Mouse (Mus musculus): ENCODE data around the gene Galnt14. TPM values are rescaled to one million over a fixed set of nuclear protein-coding genes. Genes with fewer than 3 reads are reported as not detected.

The Galnt14 gene
- polyA plus RNA-seq, 1 experiment from 2014 or later = 25.2 TPM

GRCm38 (mm10) chr17:73602552-73603478 is 107.4 kb downstream of the Galnt14 start:
- no peak for ATAC-seq
- WGBS = 67% methylated on average over 5 of the region's 5 CpGs
- H3K4me2 ChIP-seq (ENCODE audit: low read length) = no peak overlapping the region
- H3K4me3 ChIP-seq (ENCODE audit: low read depth, low read length) = no peak overlapping the region
- H3K9me3 ChIP-seq (replicated peaks; ENCODE audit: control insufficient read depth, low read length, poor library complexity, severe bottlenecking) = no peaks in the 10 kb centered on the region
- no peak overlapping the region for H3K9ac ChIP-seq (ENCODE audit: low read depth, low read length)
- H3K27me3 ChIP-seq (ENCODE audit: control insufficient read depth, insufficient read depth, low read depth, low read length) = no peaks in the 10 kb centered on the region
- H3K4me1 ChIP-seq (ENCODE audit: control insufficient read depth, insufficient read depth, low read length) = no peaks in the 10 kb centered on the region
- no peak overlapping the region for H3K27ac ChIP-seq (ENCODE audit: low read length)
- H3K36me3 ChIP-seq (ENCODE audit: control insufficient read depth, insufficient read depth, low read length) = no peaks in the 10 kb centered on the region

DNA sequence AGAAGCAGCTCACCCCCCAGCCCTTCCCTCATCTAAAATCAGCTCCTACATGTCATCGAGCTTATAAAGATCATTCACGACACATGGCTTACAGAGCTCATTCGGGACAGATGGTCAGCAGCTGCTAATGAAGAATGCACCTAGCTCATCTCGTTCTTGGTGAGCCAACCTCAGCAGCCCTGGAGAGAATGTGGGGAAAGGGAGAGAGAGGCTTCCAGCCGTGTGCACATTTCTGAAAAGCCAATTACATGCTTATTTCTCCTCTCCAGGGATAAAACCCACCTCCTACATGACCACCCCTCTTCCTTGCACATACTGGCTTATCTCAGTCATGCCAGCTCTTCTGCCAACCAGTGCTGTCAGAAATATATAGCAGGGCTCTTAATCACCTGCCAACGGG is 110.3 kb downstream of the Galnt14 start:
- WGBS = 58% methylated on average over 6 of the region's 6 CpGs
- Histone ChIP-seq H3K9ac (ENCODE audit: low read depth, low read length) (no peak overlapping the region), H3K4me2 (ENCODE audit: low read length) (no peak overlapping the region), H3K27me3 (ENCODE audit: control insufficient read depth, insufficient read depth, low read depth, low read length) (no peaks in the 10 kb centered on the region), H3K27ac (ENCODE audit: low read length) (no peak overlapping the region), H3K36me3 (ENCODE audit: control insufficient read depth, insufficient read depth, low read length) (no peaks in the 10 kb centered on the region), H3K4me1 (ENCODE audit: control insufficient read depth, insufficient read depth, low read length) (0 out of 2 replicates have a peak, but pooled peaks cover 2% of the 10 kb centered on the region), H3K4me3 (ENCODE audit: low read depth, low read length) (no peak overlapping the region), H3K9me3 (replicated peaks; ENCODE audit: control insufficient read depth, low read length, poor library complexity, severe bottlenecking) (no peaks in the 10 kb centered on the region)
- ATAC-seq = 0 out of 2 replicates have a peak, but pooled peaks have one; percentile 28

GRCm38 (mm10) chr17:73592081-73592480 is 118.2 kb downstream of the Galnt14 start:
- Histone ChIP-seq H3K9me3 (replicated peaks; ENCODE audit: control insufficient read depth, low read length, poor library complexity, severe bottlenecking) (no peaks in the 10 kb centered on the region), H3K27me3 (ENCODE audit: control insufficient read depth, insufficient read depth, low read depth, low read length) (no peaks in the 10 kb centered on the region), H3K4me1 (ENCODE audit: control insufficient read depth, insufficient read depth, low read length) (no peaks in the 10 kb centered on the region), H3K27ac (ENCODE audit: low read length) (no peak overlapping the region), H3K36me3 (ENCODE audit: control insufficient read depth, insufficient read depth, low read length) (no peaks in the 10 kb centered on the region), H3K9ac (ENCODE audit: low read depth, low read length) (no peak overlapping the region), H3K4me2 (ENCODE audit: low read length) (no peak overlapping the region), H3K4me3 (ENCODE audit: low read depth, low read length) (no peak overlapping the region)
- no peak for ATAC-seq
- 94% methylated on average over 2 of the region's 2 CpGs for WGBS

DNA sequence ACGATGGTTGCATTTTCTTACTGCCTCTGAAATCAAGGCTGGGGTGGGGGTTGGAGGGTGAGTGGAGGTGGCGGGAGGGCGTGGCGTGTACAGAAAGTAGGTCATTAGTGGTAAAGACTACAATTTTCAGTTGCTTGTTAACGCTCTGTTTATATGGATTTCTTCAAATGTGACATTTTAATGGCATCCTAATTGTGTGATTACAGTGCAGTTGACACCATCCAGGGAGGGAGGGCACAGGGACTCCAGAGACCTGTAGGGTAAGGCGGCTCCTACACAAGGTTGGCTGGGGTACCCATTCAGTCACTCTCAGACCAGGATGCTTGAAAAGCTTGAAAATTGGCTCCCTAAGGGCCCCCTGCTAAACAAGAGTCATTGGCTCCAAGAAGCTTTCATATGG is 122.7 kb downstream of the Galnt14 start:
- WGBS = 74% methylated on average over 6 of the region's 6 CpGs
- no peak overlapping the region for H3K4me2 ChIP-seq (ENCODE audit: low read length)
- no peak for ATAC-seq

GRCm38 (mm10) chr17:73574186-73574585 is 136.1 kb downstream of the Galnt14 start:
- no peak for ATAC-seq
- no peak overlapping the region for H3K27ac ChIP-seq (ENCODE audit: low read length)
- no peak overlapping the region for H3K4me3 ChIP-seq (ENCODE audit: low read depth, low read length)
- no peak overlapping the region for H3K4me2 ChIP-seq (ENCODE audit: low read length)
- peaks cover 12% of the 10 kb centered on the region; the same call in 1 of the 2 replicates for H3K4me1 ChIP-seq (ENCODE audit: control insufficient read depth, insufficient read depth, low read length)
- WGBS = 63% methylated on average over 1 of the region's 1 CpGs
- H3K9ac ChIP-seq (ENCODE audit: low read depth, low read length) = no peak overlapping the region
- H3K27me3 ChIP-seq (ENCODE audit: control insufficient read depth, insufficient read depth, low read depth, low read length) = no peaks in the 10 kb centered on the region
- H3K9me3 ChIP-seq (replicated peaks; ENCODE audit: control insufficient read depth, low read length, poor library complexity, severe bottlenecking) = no peaks in the 10 kb centered on the region
- H3K36me3 ChIP-seq (ENCODE audit: control insufficient read depth, insufficient read depth, low read length) = no peaks in the 10 kb centered on the region

More for the DNA sequence above, 122.7 kb downstream of the Galnt14 start:
- Histone ChIP-seq H3K36me3 (ENCODE audit: control insufficient read depth, insufficient read depth, low read length) (no peaks in the 10 kb centered on the region), H3K9ac (ENCODE audit: low read depth, low read length) (no peak overlapping the region), H3K4me3 (ENCODE audit: low read depth, low read length) (no peak overlapping the region), H3K4me1 (ENCODE audit: control insufficient read depth, insufficient read depth, low read length) (peaks cover 9% of the 10 kb centered on the region; the same call in 1 of the 2 replicates), H3K9me3 (replicated peaks; ENCODE audit: control insufficient read depth, low read length, poor library complexity, severe bottlenecking) (no peaks in the 10 kb centered on the region), H3K27me3 (ENCODE audit: control insufficient read depth, insufficient read depth, low read depth, low read length) (no peaks in the 10 kb centered on the region), H3K27ac (ENCODE audit: low read length) (no peak overlapping the region)

GRCm38 (mm10) chr17:73572881-73573280 is 137.4 kb downstream of the Galnt14 start:
- ATAC-seq = no peak
- H3K9me3 ChIP-seq (replicated peaks; ENCODE audit: control insufficient read depth, low read length, poor library complexity, severe bottlenecking) = no peaks in the 10 kb centered on the region
- H3K4me1 ChIP-seq (ENCODE audit: control insufficient read depth, insufficient read depth, low read length) = peaks cover 15% of the 10 kb centered on the region; the same call in 1 of the 2 replicates
- H3K27ac ChIP-seq (ENCODE audit: low read length) = peak overlapping the region; percentile 50; the same call in 1 of the 2 replicates
- no peak overlapping the region for H3K9ac ChIP-seq (ENCODE audit: low read depth, low read length)
- 73% methylated on average over 5 of the region's 5 CpGs for WGBS
- H3K27me3 ChIP-seq (ENCODE audit: control insufficient read depth, insufficient read depth, low read depth, low read length) = no peaks in the 10 kb centered on the region
- H3K36me3 ChIP-seq (ENCODE audit: control insufficient read depth, insufficient read depth, low read length) = no peaks in the 10 kb centered on the region
- no peak overlapping the region for H3K4me3 ChIP-seq (ENCODE audit: low read depth, low read length)
- H3K4me2 ChIP-seq (ENCODE audit: low read length) = no peak overlapping the region

DNA sequence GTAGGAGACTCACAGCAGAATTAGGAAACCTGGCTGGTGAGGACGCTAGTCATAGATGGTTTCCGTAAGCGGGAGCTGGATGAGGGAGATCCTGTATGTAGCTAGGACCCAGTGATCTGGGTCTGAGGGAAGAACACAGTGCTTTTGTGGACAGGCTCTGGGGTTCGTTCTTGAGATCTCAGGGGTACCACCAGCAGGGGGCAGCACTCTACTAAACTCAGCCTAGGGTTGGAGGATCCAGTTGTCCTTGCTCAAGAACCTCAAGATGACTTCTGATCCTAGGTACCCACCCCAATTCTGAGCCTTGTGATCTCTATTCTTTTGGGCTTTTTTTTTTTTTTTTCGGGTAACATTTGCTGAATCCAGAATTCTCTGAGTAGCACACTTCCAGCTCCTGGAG is 137.8 kb downstream of the Galnt14 start:
- H3K9ac ChIP-seq (ENCODE audit: low read depth, low read length) = no peak overlapping the region
- H3K27me3 ChIP-seq (ENCODE audit: control insufficient read depth, insufficient read depth, low read depth, low read length) = no peaks in the 10 kb centered on the region
- WGBS = 81% methylated on average over 5 of the region's 5 CpGs
- no peak overlapping the region for H3K4me2 ChIP-seq (ENCODE audit: low read length)
- no peaks in the 10 kb centered on the region for H3K36me3 ChIP-seq (ENCODE audit: control insufficient read depth, insufficient read depth, low read length)
- peaks cover 15% of the 10 kb centered on the region; the same call in 1 of the 2 replicates for H3K4me1 ChIP-seq (ENCODE audit: control insufficient read depth, insufficient read depth, low read length)
- H3K27ac ChIP-seq (ENCODE audit: low read length) = peak overlapping the region; percentile 50; the same call in 1 of the 2 replicates
- H3K9me3 ChIP-seq (replicated peaks; ENCODE audit: control insufficient read depth, low read length, poor library complexity, severe bottlenecking) = no peaks in the 10 kb centered on the region
- no peak overlapping the region for H3K4me3 ChIP-seq (ENCODE audit: low read depth, low read length)
- ATAC-seq = no peak

- ATAC-seq = no peak
- H3K36me3 ChIP-seq (ENCODE audit: control insufficient read depth, insufficient read depth, low read length) = no peaks in the 10 kb centered on the region
- H3K9ac ChIP-seq (ENCODE audit: low read depth, low read length) = no peak overlapping the region
- 79% methylated on average over 4 of the region's 4 CpGs for WGBS
- H3K4me3 ChIP-seq (ENCODE audit: low read depth, low read length) = no peak overlapping the region
- peaks cover 15% of the 10 kb centered on the region; the same call in 1 of the 2 replicates for H3K4me1 ChIP-seq (ENCODE audit: control insufficient read depth, insufficient read depth, low read length)
- H3K9me3 ChIP-seq (replicated peaks; ENCODE audit: control insufficient read depth, low read length, poor library complexity, severe bottlenecking) = no peaks in the 10 kb centered on the region
- no peak overlapping the region for H3K27ac ChIP-seq (ENCODE audit: low read length)
- H3K27me3 ChIP-seq (ENCODE audit: control insufficient read depth, insufficient read depth, low read depth, low read length) = no peaks in the 10 kb centered on the region
- no peak overlapping the region for H3K4me2 ChIP-seq (ENCODE audit: low read length)
These were observed 138.3 kb downstream of the Galnt14 start for GRCm38 (mm10) chr17:73571961-73572360.

DNA sequence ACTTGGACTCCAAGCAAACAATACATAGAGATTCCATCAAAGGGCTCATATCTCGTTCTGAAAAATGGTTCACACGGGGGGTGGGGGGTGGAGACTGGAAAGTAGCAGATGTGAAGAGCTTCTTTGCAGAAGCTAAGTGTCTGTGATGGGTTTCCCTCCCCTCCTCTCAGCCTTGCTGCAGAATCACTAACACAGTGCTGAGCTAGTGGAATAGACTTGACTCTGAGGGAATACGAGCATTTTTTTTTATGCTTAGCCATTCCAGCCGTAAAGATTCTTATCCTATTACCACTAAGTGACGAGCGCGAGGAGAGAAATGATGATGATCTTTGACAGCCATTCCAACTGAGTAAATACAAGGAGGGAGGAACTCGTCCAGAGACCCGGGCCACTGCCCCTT is 142.0 kb downstream of the Galnt14 start:
- Histone ChIP-seq H3K9ac (ENCODE audit: low read depth, low read length) (no peak overlapping the region), H3K9me3 (replicated peaks; ENCODE audit: control insufficient read depth, low read length, poor library complexity, severe bottlenecking) (no peaks in the 10 kb centered on the region), H3K4me2 (ENCODE audit: low read length) (no peak overlapping the region), H3K4me1 (ENCODE audit: control insufficient read depth, insufficient read depth, low read length) (peaks cover 8% of the 10 kb centered on the region; the same call in 1 of the 2 replicates), H3K27ac (ENCODE audit: low read length) (no peak overlapping the region), H3K4me3 (ENCODE audit: low read depth, low read length) (no peak overlapping the region), H3K36me3 (ENCODE audit: control insufficient read depth, insufficient read depth, low read length) (no peaks in the 10 kb centered on the region), H3K27me3 (ENCODE audit: control insufficient read depth, insufficient read depth, low read depth, low read length) (no peaks in the 10 kb centered on the region)
- 47% methylated on average over 9 of the region's 9 CpGs for WGBS
- no peak for ATAC-seq

Measured in midbrain, embryonic 16.5 days (tissue).